Comparison of ENCODE assay signal across 9 mouse cellular contexts in genomic region chr7:130173914-130174313, GRCm38 (mm10).
DNase-seq lines count a peak whose midpoint lies in the region; ATAC-seq and TF ChIP-seq lines count a peak whose summit lies in the region.
"Had no signal": no experiment of that assay in that cellular context is flagged by ENCODE, and none has a peak within 500 bp of the region (broad histone marks: within the 10 kb centered on the region; RNA-seq: fewer than 3 reads in every experiment).

No protein-coding gene starts in this region.

- peak; percentile 13 for DNase-seq in gastrocnemius, postnatal 14 days
- no peak for DNase-seq in gastrocnemius, postnatal 4 days (ENCODE audit: low spot score in 2 of 2)
- DNase-seq in lung, adult 18-20 months, result peak; percentile 31 to 51
- DNase-seq in lung, postnatal 25 days (ENCODE audit: low spot score), result no peak
- no peak for DNase-seq in stomach, postnatal 0 days (ENCODE audit: low spot score)
- DNase-seq in embryo, embryonic 11 days, result no peak

- no peaks in the 10 kb centered on the region for H3K27me3 ChIP-seq in intestine, embryonic 16.5 days (replicated peaks; ENCODE audit: control insufficient read depth, insufficient read depth, low read length)
- no peaks in the 10 kb centered on the region for H3K27me3 ChIP-seq in stomach, postnatal 0 days (ENCODE audit: control insufficient read depth, insufficient read depth, low read length)
- H3K27me3 ChIP-seq: neural tube, embryonic 15.5 days had no signal

- no peak for TF ChIP-seq CTCF in stomach, postnatal 0 days (IDR thresholded peaks at IDR 0.05; ENCODE audit: low read depth)

- H3K9ac ChIP-seq in intestine, embryonic 16.5 days (ENCODE audit: low read depth, low read length), result no peak overlapping the region
- H3K9ac ChIP-seq in stomach, postnatal 0 days (ENCODE audit: low read length), result no peak overlapping the region
- H3K9ac ChIP-seq: neural tube, embryonic 15.5 days had no signal

- 0 out of 2 replicates have a peak, but pooled peaks have one; percentile 43 for ATAC-seq in intestine, embryonic 16.5 days
- ATAC-seq in stomach, postnatal 0 days (ENCODE audit: low FRiP score, low TSS enrichment), result no peak
- no peak for ATAC-seq in erythroblast, adult 5-6 weeks (replicated peaks; ENCODE audit: low FRiP score, poor library complexity, severe bottlenecking)

- H3K36me3 ChIP-seq in intestine, embryonic 16.5 days (ENCODE audit: control insufficient read depth, insufficient read depth, low read length), result peaks cover 7% of the 10 kb centered on the region
- H3K36me3 ChIP-seq in stomach, postnatal 0 days (ENCODE audit: control insufficient read depth, insufficient read depth, low read length), result peaks cover 23% of the 10 kb centered on the region
- H3K36me3 ChIP-seq: neural tube, embryonic 15.5 days had no signal

- H3K9me3 ChIP-seq in intestine, embryonic 16.5 days (ENCODE audit: control insufficient read depth, low read length), result no peaks in the 10 kb centered on the region
- no peaks in the 10 kb centered on the region for H3K9me3 ChIP-seq in stomach, postnatal 0 days (ENCODE audit: control insufficient read depth, low read length)
- H3K9me3 ChIP-seq: neural tube, embryonic 15.5 days had no signal

- WGBS in intestine, embryonic 16.5 days, result 45% methylated on average over 5 of the region's 5 CpGs
- 40% methylated on average over 5 of the region's 5 CpGs for WGBS in stomach, postnatal 0 days

- H3K4me1 ChIP-seq in intestine, embryonic 16.5 days (ENCODE audit: control insufficient read depth, insufficient read depth, low read length), result peaks cover 10% of the 10 kb centered on the region
- 0 out of 2 replicates have a peak, but pooled peaks cover 2% of the 10 kb centered on the region for H3K4me1 ChIP-seq in stomach, postnatal 0 days (replicated peaks; ENCODE audit: control insufficient read depth, insufficient read depth)
- H3K4me1 ChIP-seq: neural tube, embryonic 15.5 days had no signal

- H3K27ac ChIP-seq in intestine, embryonic 16.5 days (ENCODE audit: low read length), result peak overlapping the region; percentile 57; the same call in 1 of the 2 replicates
- peak overlapping the region; percentile 65 for H3K27ac ChIP-seq in stomach, postnatal 0 days (replicated peaks)
- H3K27ac ChIP-seq: neural tube, embryonic 15.5 days had no signal

- H3K4me2 ChIP-seq in intestine, embryonic 16.5 days (ENCODE audit: low read depth, low read length), result no peak overlapping the region
- no peak overlapping the region for H3K4me2 ChIP-seq in stomach, postnatal 0 days (replicated peaks; ENCODE audit: low read depth)
- H3K4me2 ChIP-seq: neural tube, embryonic 15.5 days had no signal

- intact Hi-C loops in gastrocnemius, postnatal 14 days (cut with DNase I; ENCODE audit: low total_unique reads), result no loop called here

- no peak overlapping the region for H3K4me3 ChIP-seq in intestine, embryonic 16.5 days (ENCODE audit: low read length)
- H3K4me3 ChIP-seq in stomach, postnatal 0 days (ENCODE audit: low read depth, low read length), result no peak overlapping the region
- H3K4me3 ChIP-seq: neural tube, embryonic 15.5 days had no signal

- TF ChIP-seq EP300 in stomach, postnatal 0 days (optimal IDR thresholded peaks at IDR 0.05), result no peak

Comparison
In these comparisons a context has a peak if more than half of its experiments do, and no peak if none do; other contexts are left out.
1. DNase-seq: peak in gastrocnemius, postnatal 14 days (single experiment) and lung, adult 18-20 months (2 of 2); none in gastrocnemius, postnatal 4 days (0 of 2), lung, postnatal 25 days (single experiment), stomach, postnatal 0 days (single experiment) and embryo, embryonic 11 days (single experiment).